In genomic region chr5:16469644-16470275, GRCm38 (mm10) we compare ENCODE assay signal across 8 mouse cellular contexts.
DNase-seq lines count a peak whose midpoint lies in the region; ATAC-seq lines count a peak whose summit lies in the region.

No protein-coding gene starts in this region.

- peak overlapping the region; percentile 44; the same call in 1 of the 2 replicates for H3K27ac ChIP-seq in liver, embryonic 16.5 days (ENCODE audit: low read length)

- H3K4me2 ChIP-seq in liver, embryonic 16.5 days (ENCODE audit: low read depth, low read length): peak overlapping the region; percentile 51

- H3K4me3 ChIP-seq in liver, embryonic 16.5 days (ENCODE audit: low read depth, low read length): peak overlapping the region; percentile 7; the same call in 1 of the 2 replicates

- H3K36me3 ChIP-seq in liver, embryonic 16.5 days (ENCODE audit: control insufficient read depth, insufficient read depth): no peaks in the 10 kb centered on the region

- H3K9ac ChIP-seq in liver, embryonic 16.5 days (ENCODE audit: low read depth, low read length): peak overlapping the region; percentile 12; the same call in 1 of the 2 replicates

- no peaks in the 10 kb centered on the region for H3K9me3 ChIP-seq in liver, embryonic 16.5 days (replicated peaks; ENCODE audit: control insufficient read depth, low read length)

- no peaks in the 10 kb centered on the region for H3K27me3 ChIP-seq in liver, embryonic 16.5 days (ENCODE audit: control insufficient read depth, insufficient read depth, low read depth, low read length)

- H3K4me1 ChIP-seq in liver, embryonic 16.5 days (ENCODE audit: control insufficient read depth, low read depth, low read length): peaks cover 12% of the 10 kb centered on the region

- WGBS in liver, embryonic 16.5 days (ENCODE audit: insufficient replicate concordance): 12% methylated on average over 13 of the region's 13 CpGs

- ATAC-seq in frontal cortex, adult (ENCODE audit: low TSS enrichment): peak; percentile 86
- ATAC-seq in common myeloid progenitor, adult 5-6 weeks (replicated peaks; ENCODE audit: low read depth, poor library complexity, severe bottlenecking): peak; percentile 92
- peak; percentile 54 for ATAC-seq in liver, embryonic 16.5 days (ENCODE audit: low read depth)

- DNase-seq in frontal cortex, postnatal 25 days (ENCODE audit: low spot score in 2 of 2): no peak
- DNase-seq in heart, adult 18-20 months: peak; percentile 62 to 84
- DNase-seq in kidney, adult 8-10 months: peak; percentile 29 to 36
- DNase-seq in ovary, postnatal 10 days (ENCODE audit: low spot score): peak; percentile 2
- peak; percentile 56 for DNase-seq in thymus, postnatal 4 days

Comparison
In these comparisons a context has a peak if more than half of its experiments do, and no peak if none do; other contexts are left out.
1. DNase-seq: peak in heart, adult 18-20 months (2 of 2), kidney, adult 8-10 months (2 of 2), ovary, postnatal 10 days (single experiment) and thymus, postnatal 4 days (single experiment); none in frontal cortex, postnatal 25 days (0 of 2).
2. Peak in every context shown above with its lines, with median percentiles within 50 percentile points of each other: ATAC-seq.